Mouse (Mus musculus) lung, embryonic 15.5 days (tissue): ENCODE measurements at regions not wholly inside any gene's neighbourhood (a gene's known extent, or its start where the extent isn't known, plus 50 kb on each side); places are given as distances from the start of the nearest gene placed in this dataset.
"Not testable (repeated sequence)": the region's sequence is repeated elsewhere in the genome, so short reads cannot be mapped to it uniquely, and the experiment has no call there.

Source experiments
- ATAC-seq: fragments of 200-750 bp; cut with Nextera tagmentation; 2 replicates; pipeline ENCODE4 v1.8.0; 2017; ENCODE audit warnings: moderate number of reproducible peaks, borderline replicate concordance; ENCODE audit not compliant: low FRiP score, low TSS enrichment; ENCODE audit errors: extremely low read depth
- H3K27ac ChIP-seq: fragments of 300-500 bp; sonication (generic); 2 replicates; pipeline ENCODE4 v1.5.1; 2015; ENCODE audit warnings: moderate library complexity, mild to moderate bottlenecking, inconsistent platforms
- H3K27me3 ChIP-seq: fragments of 300-500 bp; sonication (generic); 2 replicates; pipeline ENCODE4 v1.6.1; 2015; ENCODE audit warnings: inconsistent platforms
- H3K36me3 ChIP-seq: fragments of 300-500 bp; sonication (generic); 2 replicates; pipeline ENCODE4 v1.6.1; 2015; ENCODE audit warnings: inconsistent platforms
- H3K4me1 ChIP-seq: fragments of 300-500 bp; sonication (generic); 2 replicates; pipeline ENCODE4 v1.6.1; 2015; ENCODE audit warnings: inconsistent platforms
- H3K4me2 ChIP-seq: fragments of 300-500 bp; sonication (generic); 2 replicates; pipeline ENCODE4 v1.6.1; 2015; ENCODE audit warnings: inconsistent platforms, mild to moderate bottlenecking, moderate library complexity
- H3K4me3 ChIP-seq: fragments of 300-500 bp; sonication (generic); 2 replicates; pipeline ENCODE4 v1.5.1; 2015; ENCODE audit warnings: mild to moderate bottlenecking, inconsistent platforms
- H3K9ac ChIP-seq: fragments of 300-500 bp; sonication (generic); 2 replicates; pipeline ENCODE4 v1.6.1; 2015; ENCODE audit warnings: inconsistent platforms
- H3K9me3 ChIP-seq: fragments of 300-500 bp; sonication (generic); 2 replicates; pipeline ENCODE4 v1.6.1; 2016; ENCODE audit warnings: inconsistent platforms
- WGBS: fragments of 180-500 bp; shearing (Covaris S2); methylation state at CpG from one replicate; pipeline ENCODE4 v1.1.7; 2015; 5-methylcytosine and 5-hydroxymethylcytosine counted together

GRCm38 (mm10) chr3:9057703-9058102 lies 552.2 kb downstream of the Zfp704 start:
- not testable (repeated sequence) for H3K36me3 ChIP-seq, H3K4me3 ChIP-seq, H3K4me1 ChIP-seq, H3K27me3 ChIP-seq, H3K9me3 ChIP-seq, ATAC-seq, H3K4me2 ChIP-seq, H3K27ac ChIP-seq, H3K9ac ChIP-seq
- 83% methylated on average over 3 of the region's 3 CpGs for WGBS

DNA sequence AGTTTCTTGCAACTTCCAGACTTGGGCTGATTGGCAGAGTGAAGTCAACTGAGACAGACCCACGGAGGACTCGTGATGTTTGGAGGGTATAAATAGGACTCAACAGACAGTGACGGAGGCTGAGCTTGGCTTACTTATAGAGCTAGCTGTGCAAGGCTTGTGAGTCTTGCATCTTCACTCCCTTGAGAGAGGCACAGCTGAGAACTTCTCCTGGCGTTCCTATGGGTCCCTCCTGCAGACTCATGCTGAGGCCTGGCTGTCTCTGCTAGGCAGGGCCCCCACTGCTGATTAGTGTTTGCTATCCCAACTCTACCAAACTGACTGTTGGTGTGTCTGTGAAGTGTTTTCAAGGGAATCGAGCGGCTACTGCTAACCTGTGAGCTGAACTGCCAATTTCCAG lies 553.0 kb downstream of the Zfp704 start:
- H3K27ac ChIP-seq = no peak overlapping the region
- 86% methylated on average over 6 of the region's 6 CpGs for WGBS
- no peaks in the 10 kb centered on the region for H3K4me1 ChIP-seq
- no peaks in the 10 kb centered on the region for H3K27me3 ChIP-seq
- no peak overlapping the region for H3K4me3 ChIP-seq
- H3K9ac ChIP-seq = no peak overlapping the region
- H3K9me3 ChIP-seq = no peaks in the 10 kb centered on the region
- H3K4me2 ChIP-seq = no peak overlapping the region
- ATAC-seq = no peak
- no peaks in the 10 kb centered on the region for H3K36me3 ChIP-seq

DNA sequence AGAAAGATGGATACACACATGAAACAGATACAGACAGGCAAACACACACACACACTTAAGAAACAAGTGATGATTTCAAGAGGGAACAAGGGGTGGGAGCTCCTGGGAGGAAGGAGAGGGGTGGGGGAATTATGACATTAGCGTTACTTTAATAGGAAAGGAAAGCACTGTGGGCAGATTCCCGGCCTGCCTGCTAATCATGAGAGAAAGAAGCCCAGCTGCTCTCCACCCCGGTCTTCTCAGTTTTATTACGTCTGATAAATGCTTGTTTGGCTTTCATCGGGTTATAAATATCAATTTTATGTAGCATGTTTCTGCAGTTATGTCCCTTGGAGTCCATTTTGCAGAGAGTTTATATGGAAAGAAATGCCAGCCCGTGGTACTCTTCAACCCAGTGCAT lies 554.1 kb downstream of the Zfp704 start:
- no peak overlapping the region for H3K4me3 ChIP-seq
- WGBS = 44% methylated on average over 6 of the region's 6 CpGs
- H3K36me3 ChIP-seq = no peaks in the 10 kb centered on the region
- no peaks in the 10 kb centered on the region for H3K9me3 ChIP-seq
- no peak overlapping the region for H3K9ac ChIP-seq
- no peaks in the 10 kb centered on the region for H3K27me3 ChIP-seq
- no peaks in the 10 kb centered on the region for H3K4me1 ChIP-seq
- ATAC-seq = no peak
- H3K27ac ChIP-seq = no peak overlapping the region
- no peak overlapping the region for H3K4me2 ChIP-seq
